ENCODE assay signal across 16 mouse cellular contexts in the genomic region with DNA sequence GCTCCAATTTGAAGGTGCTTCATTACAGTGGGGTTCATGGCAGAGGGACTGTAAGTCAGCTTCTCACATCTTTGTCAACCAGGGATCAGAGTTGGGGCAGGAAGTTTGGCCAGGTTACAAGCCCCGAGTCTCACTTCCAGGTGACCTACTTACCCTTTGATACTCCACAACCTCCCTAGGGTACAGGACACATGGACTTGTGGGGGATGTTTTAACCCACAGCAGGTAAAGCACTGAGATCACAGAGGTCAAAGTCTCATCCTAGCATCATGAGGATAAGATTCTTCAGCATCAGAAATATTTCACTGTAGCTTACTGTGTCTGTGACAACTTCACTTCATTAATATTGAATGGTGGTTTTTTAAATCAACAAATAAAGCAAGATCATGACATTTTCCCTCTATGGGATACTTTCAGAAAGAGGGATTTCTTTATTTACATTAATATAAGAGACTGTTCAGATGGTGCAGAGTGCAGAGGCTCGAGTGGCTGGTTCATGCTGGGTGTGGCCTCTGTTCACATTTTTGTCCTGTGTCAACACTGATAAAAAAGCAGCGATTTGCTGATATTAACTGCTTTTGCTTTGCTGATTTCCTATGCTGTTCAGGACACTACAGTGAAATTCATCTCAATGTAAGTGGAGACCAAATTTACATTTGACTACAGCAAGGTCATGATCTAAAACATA.
"Had no signal": no experiment of that assay in that cellular context is flagged by ENCODE, and none has a peak within 500 bp of the region (broad histone marks: within the 10 kb centered on the region; RNA-seq: fewer than 3 reads in every experiment).

No protein-coding gene starts in this region.

- H3K36me3 ChIP-seq: limb, embryonic 15.5 days; midbrain, embryonic 13.5 days; neural tube, embryonic 15.5 days had no signal

- DNase-seq: kidney, adult 11 months; kidney, adult 9 months; kidney, postnatal 36 days; layer of hippocampus, adult 9-11 months; layer of hippocampus, postnatal 36 days; lung, postnatal 14 days; right cerebral cortex, adult 18-20 months; right cerebral cortex, postnatal 25 days; thymus, postnatal 4 days had no signal

- H3K4me3 ChIP-seq: limb, embryonic 15.5 days; midbrain, embryonic 13.5 days; myocyte; neural tube, embryonic 15.5 days had no signal

- H3K4me1 ChIP-seq: limb, embryonic 15.5 days; midbrain, embryonic 13.5 days; neural tube, embryonic 15.5 days had no signal

- H3K9ac ChIP-seq: limb, embryonic 15.5 days; liver, embryonic 14.5 days; midbrain, embryonic 13.5 days; neural tube, embryonic 15.5 days had no signal

- H3K4me2 ChIP-seq: limb, embryonic 15.5 days; midbrain, embryonic 13.5 days; neural tube, embryonic 15.5 days had no signal

- H3K9me3 ChIP-seq: limb, embryonic 15.5 days; midbrain, embryonic 13.5 days; neural tube, embryonic 15.5 days had no signal

- H3K27me3 ChIP-seq: limb, embryonic 15.5 days; midbrain, embryonic 13.5 days; neural tube, embryonic 15.5 days had no signal

- ATAC-seq: hindbrain, postnatal 0 days; midbrain, embryonic 13.5 days had no signal

- H3K27ac ChIP-seq: hindbrain, postnatal 0 days; kidney, postnatal 0 days; limb, embryonic 15.5 days; liver, embryonic 14.5 days; midbrain, embryonic 13.5 days; neural tube, embryonic 15.5 days had no signal
